ENCODE assay signal across 14 mouse cellular contexts in genomic region chr7:141432186-141432611, GRCm38 (mm10). TPM values are rescaled to one million over a fixed set of nuclear protein-coding genes. Genes with fewer than 3 reads are reported as not detected.
DNase-seq lines count a peak whose midpoint lies in the region; ATAC-seq and TF ChIP-seq lines count a peak whose summit lies in the region.
"Had no signal": no experiment of that assay in that cellular context is flagged by ENCODE, and none has a peak within 500 bp of the region (broad histone marks: within the 10 kb centered on the region; RNA-seq: fewer than 3 reads in every experiment).

No protein-coding gene starts in this region.

- no peak for DNase-seq in hindbrain, embryonic 10.5 days (ENCODE audit: low spot score)
- no peak for DNase-seq in midbrain, postnatal 0 days (ENCODE audit: low spot score)
- DNase-seq in adrenal gland, postnatal 14 days: peak; percentile 90
- peak; percentile 70 to 78 for DNase-seq in cerebellum, postnatal 25 days
- no peak for DNase-seq in embryonic facial prominence, embryonic 10.5 days (ENCODE audit: low spot score)
- DNase-seq: lung, adult 18-20 months; spleen, adult 18-20 months; thymus, adult 18-20 months had no signal

- 87% methylated on average over 8 of the region's 8 CpGs for WGBS in hindbrain, embryonic 10.5 days
- whole genome bisulfite sequencing in hindbrain, embryonic 13.5 days: 84% methylated on average over 8 of the region's 8 CpGs
- 93% methylated on average over 8 of the region's 8 CpGs for WGBS in midbrain, embryonic 13.5 days
- 91% methylated on average over 8 of the region's 8 CpGs for WGBS in midbrain, postnatal 0 days
- WGBS in embryonic facial prominence, embryonic 10.5 days: 89% methylated on average over 8 of the region's 8 CpGs

- no peak overlapping the region for H3K9ac ChIP-seq in hindbrain, embryonic 13.5 days
- 0 out of 2 replicates have a peak overlapping the region, but pooled peaks have one; percentile 83 for H3K9ac ChIP-seq in midbrain, embryonic 13.5 days (replicated peaks)
- H3K9ac ChIP-seq in midbrain, postnatal 0 days (replicated peaks; ENCODE audit: low read length, poor library complexity, severe bottlenecking): no peak overlapping the region

- H3K4me3 ChIP-seq in hindbrain, embryonic 10.5 days: no peak overlapping the region
- no peak overlapping the region for H3K4me3 ChIP-seq in hindbrain, embryonic 13.5 days
- no peak overlapping the region for H3K4me3 ChIP-seq in midbrain, embryonic 13.5 days (replicated peaks)
- H3K4me3 ChIP-seq in midbrain, postnatal 0 days (ENCODE audit: low read depth, low read length): no peak overlapping the region
- no peak overlapping the region for H3K4me3 ChIP-seq in embryonic facial prominence, embryonic 10.5 days

- peaks cover 36% of the 10 kb centered on the region for H3K36me3 ChIP-seq in hindbrain, embryonic 10.5 days
- H3K36me3 ChIP-seq in hindbrain, embryonic 13.5 days: peaks cover 43% of the 10 kb centered on the region
- H3K36me3 ChIP-seq in midbrain, embryonic 13.5 days: peaks cover 41% of the 10 kb centered on the region
- peaks cover 31% of the 10 kb centered on the region for H3K36me3 ChIP-seq in midbrain, postnatal 0 days (ENCODE audit: insufficient read depth, low read length)
- peaks cover 47% of the 10 kb centered on the region for H3K36me3 ChIP-seq in embryonic facial prominence, embryonic 10.5 days (replicated peaks)

- peaks cover 80% of the 10 kb centered on the region for H3K4me1 ChIP-seq in hindbrain, embryonic 10.5 days (replicated peaks)
- peaks cover 78% of the 10 kb centered on the region for H3K4me1 ChIP-seq in hindbrain, embryonic 13.5 days (replicated peaks)
- H3K4me1 ChIP-seq in midbrain, embryonic 13.5 days (replicated peaks): peaks cover 73% of the 10 kb centered on the region
- peaks cover 28% of the 10 kb centered on the region for H3K4me1 ChIP-seq in midbrain, postnatal 0 days (ENCODE audit: insufficient read depth, low read length)
- H3K4me1 ChIP-seq in embryonic facial prominence, embryonic 10.5 days: peaks cover 67% of the 10 kb centered on the region

- ATAC-seq in hindbrain, embryonic 13.5 days (ENCODE audit: low FRiP score): no peak
- no peak for ATAC-seq in midbrain, embryonic 13.5 days
- no peak for ATAC-seq in midbrain, postnatal 0 days (ENCODE audit: low FRiP score)
- no peak for ATAC-seq in inflammation-experienced regulatory T-cells, adult 6 months
- ATAC-seq: forebrain, embryonic 14.5 days had no signal

- no peak overlapping the region for H3K4me2 ChIP-seq in hindbrain, embryonic 13.5 days
- H3K4me2 ChIP-seq in midbrain, embryonic 13.5 days (replicated peaks): no peak overlapping the region
- H3K4me2 ChIP-seq in midbrain, postnatal 0 days (ENCODE audit: low read depth, low read length, poor library complexity, severe bottlenecking): no peak overlapping the region

- peak overlapping the region; percentile 16; the same call in 1 of the 2 replicates for H3K27ac ChIP-seq in hindbrain, embryonic 10.5 days
- no peak overlapping the region for H3K27ac ChIP-seq in hindbrain, embryonic 13.5 days
- H3K27ac ChIP-seq in midbrain, embryonic 13.5 days: no peak overlapping the region
- no peak overlapping the region for H3K27ac ChIP-seq in midbrain, postnatal 0 days (ENCODE audit: low read depth, low read length)
- no peak overlapping the region for H3K27ac ChIP-seq in embryonic facial prominence, embryonic 10.5 days (replicated peaks)
- H3K27ac ChIP-seq: kidney, postnatal 0 days had no signal

- TF ChIP-seq CTCF in midbrain, postnatal 0 days (IDR thresholded peaks at IDR 0.05): no peak

- peaks cover 9% of the 10 kb centered on the region; the same call in 1 of the 2 replicates for H3K27me3 ChIP-seq in hindbrain, embryonic 10.5 days (ENCODE audit: insufficient read depth, poor library complexity, severe bottlenecking)
- H3K27me3 ChIP-seq in hindbrain, embryonic 13.5 days: no peaks in the 10 kb centered on the region
- no peaks in the 10 kb centered on the region for H3K27me3 ChIP-seq in midbrain, embryonic 13.5 days
- H3K27me3 ChIP-seq in midbrain, postnatal 0 days (ENCODE audit: insufficient read depth, low read length): no peaks in the 10 kb centered on the region
- peaks cover 10% of the 10 kb centered on the region for H3K27me3 ChIP-seq in embryonic facial prominence, embryonic 10.5 days (replicated peaks; ENCODE audit: low read depth, poor library complexity, severe bottlenecking)

- no peaks in the 10 kb centered on the region for H3K9me3 ChIP-seq in hindbrain, embryonic 10.5 days
- H3K9me3 ChIP-seq in hindbrain, embryonic 13.5 days: no peaks in the 10 kb centered on the region
- no peaks in the 10 kb centered on the region for H3K9me3 ChIP-seq in midbrain, embryonic 13.5 days
- no peaks in the 10 kb centered on the region for H3K9me3 ChIP-seq in midbrain, postnatal 0 days (ENCODE audit: low read length)
- no peaks in the 10 kb centered on the region for H3K9me3 ChIP-seq in embryonic facial prominence, embryonic 10.5 days
- H3K9me3 ChIP-seq: midbrain, embryonic 10.5 days had no signal

RNA-seq across cellular contexts. Expression of gene Cend1, which starts 2.9 kb away (rescaled TPM):
- 11.5 and 21.9 TPM in 2 replicates for polyA plus RNA-seq in hindbrain, embryonic 10.5 days (2016; fragmentation: Nextera tagmentation; extraction: Ambion mirVana)
- 68.3 and 73.4 TPM in 2 replicates for polyA plus RNA-seq in hindbrain, embryonic 13.5 days (2015; fragmentation: Nextera tagmentation; extraction: Ambion mirVana)
- polyA plus RNA-seq in midbrain, embryonic 13.5 days (2015; fragmentation: Nextera tagmentation; extraction: Ambion mirVana): 43.6 and 44.0 TPM in 2 replicates
- 167 and 195 TPM in 2 replicates for total RNA-seq in midbrain, postnatal 0 days (2014; rRNA removed)
- 194 and 233 TPM in 2 replicates for polyA plus RNA-seq in midbrain, postnatal 0 days (2015; fragmentation: Nextera tagmentation; extraction: Ambion mirVana)
- 1.0 and 3.6 TPM in 2 replicates for total RNA-seq in adrenal gland, postnatal 14 days (2021)
- 1 to 10 TPM in 1 of 3 experiments, not detected in 2; 1.7 TPM for polyA plus RNA-seq in inflammation-experienced regulatory T-cells, adult 6 months (2017; shearing (Covaris generic))
- 7.7 and 8.4 TPM in 2 replicates for polyA plus RNA-seq in embryonic facial prominence, embryonic 10.5 days (2016; fragmentation: Nextera tagmentation; extraction: Ambion mirVana)

RNA-seq across cellular contexts. Expression of gene Slc25a22, which starts 5.5 kb away (rescaled TPM):
- 45.9 and 55.6 TPM in 2 replicates for polyA plus RNA-seq in hindbrain, embryonic 10.5 days (2016; fragmentation: Nextera tagmentation; extraction: Ambion mirVana)
- 71.3 and 76.3 TPM in 2 replicates for polyA plus RNA-seq in hindbrain, embryonic 13.5 days (2015; fragmentation: Nextera tagmentation; extraction: Ambion mirVana)
- 71.3 and 72.1 TPM in 2 replicates for polyA plus RNA-seq in midbrain, embryonic 13.5 days (2015; fragmentation: Nextera tagmentation; extraction: Ambion mirVana)
- total RNA-seq in midbrain, postnatal 0 days (2014; rRNA removed): 148 and 152 TPM in 2 replicates
- 118 and 121 TPM in 2 replicates for polyA plus RNA-seq in midbrain, postnatal 0 days (2015; fragmentation: Nextera tagmentation; extraction: Ambion mirVana)
- 87.0 and 91.0 TPM in 2 replicates for total RNA-seq in adrenal gland, postnatal 14 days (2021)
- polyA plus RNA-seq in inflammation-experienced regulatory T-cells, adult 6 months (2017; shearing (Covaris generic)): 10 to 100 TPM; 31.4 to 50.6 (median 32.0) TPM
- 49.3 and 52.2 TPM in 2 replicates for polyA plus RNA-seq in embryonic facial prominence, embryonic 10.5 days (2016; fragmentation: Nextera tagmentation; extraction: Ambion mirVana)

RNA-seq across cellular contexts. Expression of gene Pidd1, which starts 11.6 kb away (rescaled TPM):
- polyA plus RNA-seq in hindbrain, embryonic 10.5 days (2016; fragmentation: Nextera tagmentation; extraction: Ambion mirVana): 21.0 and 23.2 TPM in 2 replicates
- 4.9 and 5.7 TPM in 2 replicates for polyA plus RNA-seq in hindbrain, embryonic 13.5 days (2015; fragmentation: Nextera tagmentation; extraction: Ambion mirVana)
- 6.3 and 7.1 TPM in 2 replicates for polyA plus RNA-seq in midbrain, embryonic 13.5 days (2015; fragmentation: Nextera tagmentation; extraction: Ambion mirVana)
- total RNA-seq in midbrain, postnatal 0 days (2014; rRNA removed): 1.4 and 1.6 TPM in 2 replicates
- 1.1 and 1.3 TPM in 2 replicates for polyA plus RNA-seq in midbrain, postnatal 0 days (2015; fragmentation: Nextera tagmentation; extraction: Ambion mirVana)
- total RNA-seq in adrenal gland, postnatal 14 days (2021): 3.5 and 5.9 TPM in 2 replicates
- 10 to 100 TPM in 2 of 3 experiments, 1 to 10 TPM in 1; 5.8 to 11.5 (median 10.3) TPM for polyA plus RNA-seq in inflammation-experienced regulatory T-cells, adult 6 months (2017; shearing (Covaris generic))
- 24.9 and 26.0 TPM in 2 replicates for polyA plus RNA-seq in embryonic facial prominence, embryonic 10.5 days (2016; fragmentation: Nextera tagmentation; extraction: Ambion mirVana)

RNA-seq across cellular contexts. Expression of gene Rplp2, which starts 15.0 kb away (rescaled TPM):
- 1,010 and 1,127 TPM in 2 replicates for polyA plus RNA-seq in hindbrain, embryonic 10.5 days (2016; fragmentation: Nextera tagmentation; extraction: Ambion mirVana)
- polyA plus RNA-seq in hindbrain, embryonic 13.5 days (2015; fragmentation: Nextera tagmentation; extraction: Ambion mirVana): 771 and 809 TPM in 2 replicates
- polyA plus RNA-seq in midbrain, embryonic 13.5 days (2015; fragmentation: Nextera tagmentation; extraction: Ambion mirVana): 787 and 794 TPM in 2 replicates
- total RNA-seq in midbrain, postnatal 0 days (2014; rRNA removed): 180 and 197 TPM in 2 replicates
- 761 and 852 TPM in 2 replicates for polyA plus RNA-seq in midbrain, postnatal 0 days (2015; fragmentation: Nextera tagmentation; extraction: Ambion mirVana)
- 908 and 1,128 TPM in 2 replicates for total RNA-seq in adrenal gland, postnatal 14 days (2021)
- 1,000 to 10,000 TPM; 2,239 to 3,896 (median 3,389) TPM for polyA plus RNA-seq in inflammation-experienced regulatory T-cells, adult 6 months (2017; shearing (Covaris generic))
- 1,198 and 1,200 TPM in 2 replicates for polyA plus RNA-seq in embryonic facial prominence, embryonic 10.5 days (2016; fragmentation: Nextera tagmentation; extraction: Ambion mirVana)

RNA-seq across cellular contexts. Expression of gene Gatd1, which starts 18.3 kb away (rescaled TPM):
- 45.2 and 49.4 TPM in 2 replicates for polyA plus RNA-seq in hindbrain, embryonic 10.5 days (2016; fragmentation: Nextera tagmentation; extraction: Ambion mirVana)
- 57.4 and 58.5 TPM in 2 replicates for polyA plus RNA-seq in hindbrain, embryonic 13.5 days (2015; fragmentation: Nextera tagmentation; extraction: Ambion mirVana)
- 55.1 and 63.8 TPM in 2 replicates for polyA plus RNA-seq in midbrain, embryonic 13.5 days (2015; fragmentation: Nextera tagmentation; extraction: Ambion mirVana)
- 72.0 and 72.9 TPM in 2 replicates for total RNA-seq in midbrain, postnatal 0 days (2014; rRNA removed)
- 47.7 and 48.9 TPM in 2 replicates for polyA plus RNA-seq in midbrain, postnatal 0 days (2015; fragmentation: Nextera tagmentation; extraction: Ambion mirVana)
- 22.5 and 36.2 TPM in 2 replicates for total RNA-seq in adrenal gland, postnatal 14 days (2021)
- polyA plus RNA-seq in inflammation-experienced regulatory T-cells, adult 6 months (2017; shearing (Covaris generic)): 100 to 1,000 TPM in 1 of 3 experiments, 10 to 100 TPM in 2; 70.1 to 108 (median 91.4) TPM
- polyA plus RNA-seq in embryonic facial prominence, embryonic 10.5 days (2016; fragmentation: Nextera tagmentation; extraction: Ambion mirVana): 48.5 and 50.8 TPM in 2 replicates

Comparison
In these comparisons a context has a peak if more than half of its experiments do, and no peak if none do; other contexts are left out.
1. DNase-seq: peak in adrenal gland, postnatal 14 days (single experiment) and cerebellum, postnatal 25 days (2 of 2); none in hindbrain, embryonic 10.5 days (single experiment), midbrain, postnatal 0 days (single experiment) and embryonic facial prominence, embryonic 10.5 days (single experiment).